Mouse (Mus musculus) spleen, adult 2 months (tissue): ENCODE results near the gene C87436.

Source experiments
- CTCF ChIP-seq: fragments of 200-500 bp; IDR thresholded peaks from 2 replicates; pipeline ENCODE4 v1.5.1; 2011; ENCODE audit warnings: mild to moderate bottlenecking, inconsistent platforms; ENCODE audit not compliant: insufficient read depth, insufficient read length, insufficient replicate concordance; ENCODE audit errors: extremely low read depth
- POLR2A ChIP-seq: fragments of 200-500 bp; IDR thresholded peaks from 2 replicates; pipeline ENCODE4 v1.6.1; 2011; ENCODE audit warnings: low read depth, low read length, inconsistent platforms

DNA sequence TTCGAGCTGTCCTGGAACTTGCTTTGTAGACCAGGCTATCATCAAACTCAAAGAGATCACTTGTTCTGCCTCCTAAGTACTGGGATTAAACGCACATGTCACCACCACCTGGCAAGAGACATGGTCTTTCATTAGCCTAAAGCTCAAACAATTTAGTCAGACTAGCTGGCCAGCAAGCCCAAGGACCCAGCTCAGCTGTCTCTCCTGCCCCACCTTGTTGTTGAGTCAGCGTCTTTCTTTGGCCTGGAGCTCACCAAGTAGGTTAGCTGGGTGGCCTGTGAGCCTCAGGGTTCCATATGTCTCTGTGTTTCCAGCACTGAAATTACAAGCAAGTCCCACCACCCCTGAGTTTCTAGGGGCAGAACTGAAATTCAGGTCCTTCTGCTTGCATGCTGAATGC is 24.9 kb downstream of the C87436 start:
- TF ChIP-seq CTCF (no peak), POLR2A (no peak)
